Mouse (Mus musculus) megakaryocyte-erythroid progenitor cell, adult 5 weeks (primary cell): ENCODE measurements around the gene Slc39a12. TPM values are rescaled to one million over a fixed set of nuclear protein-coding genes. Genes with fewer than 3 reads are reported as not detected.

ENCODE experiments used
- polyA plus RNA-seq: library from polyadenylated mRNA; stranded (reverse); fragments of >175 nt; gene quantifications from 2 replicates; pipeline ENCODE4 v1.2.3, GENCODE M21; 2012

Slc39a12 gene
- not detected in 2 replicates for polyA plus RNA-seq

DNA sequence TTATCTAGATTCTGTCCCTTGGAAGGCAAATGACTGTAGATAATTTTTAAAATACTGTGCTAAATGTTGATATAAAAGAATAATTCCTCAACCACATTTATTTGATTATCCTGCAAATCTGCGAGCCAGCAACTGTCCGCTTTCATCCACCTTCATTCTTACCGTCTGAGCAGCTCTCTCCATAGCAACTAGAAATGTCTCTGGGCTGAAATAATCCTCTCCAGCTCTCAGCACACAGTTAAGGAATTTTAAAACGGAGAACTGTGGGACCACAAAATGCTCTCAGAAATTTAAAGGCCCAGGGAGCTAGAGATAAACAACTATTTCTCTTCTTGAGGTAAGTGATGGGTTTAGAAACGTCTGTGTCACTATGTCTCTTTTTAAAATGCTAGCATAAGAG is at the start of gene Slc39a12:
TSS of gene Slc39a12 (plus strand) at position 155 of the 400 bp plus-strand sequence.

Other genes starting within 250 kb of the Slc39a12 start
- gene Tmem236, start 213.8 kb upstream of the Slc39a12 start, polyA plus RNA-seq = not detected in 2 replicates
- 0.02 and 0.10 TPM in 2 replicates for gene Mrc1, start 158.9 kb upstream of the Slc39a12 start, polyA plus RNA-seq
- 2.4 and 3.8 TPM in 2 replicates for gene Cacnb2, start 214.8 kb downstream of the Slc39a12 start, polyA plus RNA-seq